Mouse (Mus musculus) MEL (cell line): ENCODE data around the gene Lat2. TPM values are rescaled to one million over a fixed set of nuclear protein-coding genes. Genes with fewer than 3 reads are reported as not detected.

Experiments
- DNase-seq: peaks from one replicate; pipeline ENCODE4 v3.0.0; 2011; ENCODE audit warnings: low read depth, low spot score
- H3K27ac ChIP-seq: 2 replicates; pipeline ENCODE4 v1.5.1; 2012; ENCODE audit warnings: low read depth, mild to moderate bottlenecking, control low read depth, low read length, moderate library complexity; ENCODE audit not compliant: control insufficient read depth
- H3K27me3 ChIP-seq, 2 experiments: fragments of 150-350 bp in 1 of 2; sonication (generic) in 1 of 2; 2 replicates each; pipeline ENCODE4 v1.6.1; 2012; ENCODE audit warnings: low read length in 2 of 2, mild to moderate bottlenecking in 2 of 2, improper control_type of control experiment in 1 of 2, moderate library complexity in 1 of 2; ENCODE audit not compliant: insufficient read depth in 2 of 2, control insufficient read depth in 1 of 2
- H3K36me3 ChIP-seq, 2 experiments: 2 replicates each; pipeline ENCODE4 v1.6.1; 2012 to 2014; ENCODE audit warnings: low read length in 2 of 2, improper control_type of control experiment in 1 of 2, inconsistent platforms in 1 of 2, mild to moderate bottlenecking in 1 of 2; ENCODE audit not compliant: insufficient read depth in 2 of 2, control insufficient read depth in 1 of 2
- H3K4me1 ChIP-seq, 2 experiments: fragments of 150-350 bp in 1 of 2; sonication (generic) in 1 of 2; 2 replicates each; pipeline ENCODE4 v1.6.1; 2012; ENCODE audit warnings: low read length in 2 of 2, improper control_type of control experiment in 1 of 2, mild to moderate bottlenecking in 1 of 2; ENCODE audit not compliant: insufficient read depth in 2 of 2, control insufficient read depth in 1 of 2
- H3K4me3 ChIP-seq, 2 experiments: fragments of 150-350 bp in 1 of 2; sonication (generic) in 1 of 2; 2 replicates each; pipeline ENCODE4 v1.5.1; 2012; ENCODE audit warnings: low read depth in 2 of 2, low read length in 2 of 2, mild to moderate bottlenecking in 2 of 2, moderate library complexity in 2 of 2, control low read depth in 1 of 2, improper control_type of control experiment in 1 of 2; ENCODE audit not compliant: control insufficient read depth in 1 of 2, insufficient read depth in 1 of 2
- H3K79me2 ChIP-seq: 2 replicates; pipeline ENCODE4 v1.6.1; 2012; ENCODE audit warnings: mild to moderate bottlenecking, low read length, moderate library complexity; ENCODE audit not compliant: control insufficient read depth, poor library complexity, insufficient read depth
- H3K9ac ChIP-seq: 2 replicates; pipeline ENCODE4 v1.6.1; 2012; ENCODE audit warnings: low read depth, mild to moderate bottlenecking, control low read depth, low read length, moderate library complexity; ENCODE audit not compliant: control insufficient read depth, poor library complexity, severe bottlenecking
- H3K9me3 ChIP-seq: fragments of 150-350 bp; sonication (generic); replicated peaks from 2 replicates; pipeline ENCODE4 v1.6.1; 2012; ENCODE audit warnings: mild to moderate bottlenecking, low read length, improper control_type of control experiment, moderate library complexity; ENCODE audit not compliant: insufficient read depth
- CHD1 ChIP-seq: IDR thresholded peaks from 2 replicates; pipeline ENCODE4 v1.6.1; 2012; ENCODE audit warnings: low read depth, mild to moderate bottlenecking, inconsistent platforms, low read length, improper control_type of control experiment
- E2F4 ChIP-seq: IDR thresholded peaks from 2 replicates; pipeline ENCODE4 v1.6.1; 2011; ENCODE audit warnings: low read depth, low read length, improper control_type of control experiment, borderline replicate concordance
- ETS1 ChIP-seq: IDR thresholded peaks from 2 replicates; pipeline ENCODE4 v1.6.1; 2012; ENCODE audit warnings: low read depth, mild to moderate bottlenecking, inconsistent platforms, low read length, improper control_type of control experiment, moderate library complexity
- GABPA ChIP-seq: IDR thresholded peaks from 2 replicates; pipeline ENCODE4 v1.6.1; 2012; ENCODE audit warnings: low read depth, mild to moderate bottlenecking, inconsistent platforms, low read length, improper control_type of control experiment, moderate library complexity
- GATA1 ChIP-seq: IDR thresholded peaks from 2 replicates; pipeline ENCODE4 v1.6.1; 2011; ENCODE audit warnings: low read depth, low read length, improper control_type of control experiment
- HCFC1 ChIP-seq: IDR thresholded peaks from 2 replicates; pipeline ENCODE4 v1.6.1; 2012; ENCODE audit warnings: low read depth, mild to moderate bottlenecking, inconsistent platforms, low read length, improper control_type of control experiment, moderate library complexity
- JUND ChIP-seq: IDR thresholded peaks from 2 replicates; pipeline ENCODE4 v1.6.1; 2011; ENCODE audit warnings: low read depth, mild to moderate bottlenecking, improper control_type of control experiment, low read length
- MAX ChIP-seq: IDR thresholded peaks from 2 replicates; pipeline ENCODE4 v1.6.1; 2011; ENCODE audit warnings: low read length, improper control_type of control experiment
- MAZ ChIP-seq: IDR thresholded peaks from 2 replicates; pipeline ENCODE4 v1.6.1; 2012; ENCODE audit warnings: low read depth, mild to moderate bottlenecking, inconsistent platforms, low read length, improper control_type of control experiment
- MEF2A ChIP-seq: IDR thresholded peaks from 2 replicates; pipeline ENCODE4 v1.6.1; 2014; ENCODE audit warnings: low read depth, mild to moderate bottlenecking, inconsistent platforms, low read length, improper control_type of control experiment; ENCODE audit not compliant: poor library complexity, insufficient replicate concordance, severe bottlenecking; ENCODE audit errors: extremely low read depth
- MYB ChIP-seq: IDR thresholded peaks from 2 replicates; pipeline ENCODE4 v1.6.1; 2011; ENCODE audit warnings: mild to moderate bottlenecking, low read depth, low read length, improper control_type of control experiment
- POLR2AphosphoS2 ChIP-seq: IDR thresholded peaks from 2 replicates; pipeline ENCODE4 v1.6.1; 2011; ENCODE audit warnings: low read length, improper control_type of control experiment
- POLR2AphosphoS5 ChIP-seq: IDR thresholded peaks from 2 replicates; pipeline ENCODE4 v1.6.1; 2012; ENCODE audit warnings: low read depth, borderline replicate concordance, mild to moderate bottlenecking, inconsistent platforms, low read length, moderate library complexity, mixed read lengths
- RCOR1 ChIP-seq: IDR thresholded peaks from 2 replicates; pipeline ENCODE4 v1.6.1; 2012; ENCODE audit warnings: low read depth, mild to moderate bottlenecking, inconsistent platforms, low read length, improper control_type of control experiment
- SMC3 ChIP-seq: IDR thresholded peaks from 2 replicates; pipeline ENCODE4 v1.6.1; 2011; ENCODE audit warnings: low read depth, low read length, improper control_type of control experiment
- TBP ChIP-seq: IDR thresholded peaks from 2 replicates; pipeline ENCODE4 v1.8.0; 2011; ENCODE audit warnings: low read depth, low read length, improper control_type of control experiment
- UBTF ChIP-seq: IDR thresholded peaks from 2 replicates; pipeline ENCODE4 v1.6.1; 2012; ENCODE audit warnings: low read depth, mild to moderate bottlenecking, inconsistent platforms, low read length, improper control_type of control experiment, moderate library complexity, borderline replicate concordance; ENCODE audit not compliant: insufficient read depth
- USF2 ChIP-seq, 2 experiments: IDR thresholded peaks; 2 replicates each; pipeline ENCODE4 v1.6.1; 2011 to 2012; ENCODE audit warnings: improper control_type of control experiment in 2 of 2, low read length in 2 of 2, borderline replicate concordance in 1 of 2, inconsistent platforms in 1 of 2, low read depth in 1 of 2, mild to moderate bottlenecking in 1 of 2; ENCODE audit not compliant: insufficient read depth in 1 of 2
- ZC3H11A ChIP-seq: IDR thresholded peaks from 2 replicates; pipeline ENCODE4 v1.6.1; 2012; ENCODE audit warnings: low read depth, mild to moderate bottlenecking, inconsistent platforms, low read length, improper control_type of control experiment
- ZMIZ1 ChIP-seq: IDR thresholded peaks from 2 replicates; pipeline ENCODE4 v1.6.1; 2012; ENCODE audit warnings: low read depth, mild to moderate bottlenecking, inconsistent platforms, low read length, improper control_type of control experiment, moderate library complexity
- polyA plus RNA-seq, 2 experiments: library from polyadenylated mRNA; stranded (reverse) in 1 of 2; unstranded in 1 of 2; fragments of >175 nt in 1 of 2; fragments of >200 nt in 1 of 2; gene quantifications; 2 replicates each; pipeline versions ENCODE4 v1.2.1 to v1.2.4; 2012; ENCODE audit warnings: low replicate concordance in 2 of 2, low read depth in 1 of 2; ENCODE audit not compliant: insufficient read length in 2 of 2, insufficient read depth in 1 of 2, missing spikeins in 1 of 2
- total RNA-seq: library from RNA; depleted of rRNA; stranded (reverse); fragments of 300-350 nt; gene quantifications from 2 replicates; pipeline ENCODE4 v1.2.3, GENCODE M21; 2012

Lat2 gene
- total and polyA plus RNA-seq, 3 experiments, result 0.79 to 0.92 TPM; not detected in 1

DNA sequence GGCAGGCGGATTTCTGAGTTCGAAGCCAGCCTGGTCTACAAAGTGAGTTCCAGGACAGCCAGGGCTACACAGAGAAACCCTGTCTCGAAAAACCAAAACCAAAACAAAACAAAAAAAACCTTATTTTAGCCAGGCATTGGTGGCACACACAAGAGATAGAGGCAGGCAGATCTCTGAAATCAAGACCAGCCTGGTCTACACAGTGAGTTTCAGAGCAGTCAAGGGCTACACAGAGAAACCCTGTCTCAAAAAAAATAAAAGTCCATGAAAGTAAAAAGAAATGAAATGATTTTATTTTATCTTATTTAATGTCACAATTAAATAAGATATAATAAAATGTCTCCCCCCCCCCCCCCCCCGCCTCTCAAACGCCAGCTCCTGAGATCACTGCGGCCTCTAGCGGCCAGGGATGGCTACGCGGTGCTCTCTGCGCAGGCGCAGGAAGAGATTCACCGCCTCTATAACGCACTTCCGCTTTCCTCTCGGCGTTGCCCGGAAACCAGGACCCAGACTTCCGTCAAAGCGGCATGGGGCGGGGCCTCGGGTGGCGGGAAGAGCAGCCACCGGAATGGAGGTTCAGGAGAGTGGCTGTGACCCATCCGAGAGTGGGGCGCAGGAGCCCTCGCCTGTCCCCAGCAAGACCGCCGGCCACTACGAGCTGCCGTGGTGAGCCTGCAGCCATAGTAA, 32.5 kb downstream of the Lat2 start (continued):
- no peak for TF ChIP-seq ZC3H11A
- no peak for TF ChIP-seq ZMIZ1
- no peak for TF ChIP-seq JUND
- TF ChIP-seq MYB, result no peak
- TF ChIP-seq UBTF, result no peak
- peak; percentile 88 for TF ChIP-seq POLR2AphosphoS2
- TF ChIP-seq SMC3, result no peak
- TF ChIP-seq MEF2A, result no peak
- TF ChIP-seq CHD1, result no peak; the same call in none of the 2 replicates
- no peak for TF ChIP-seq GATA1

DNA sequence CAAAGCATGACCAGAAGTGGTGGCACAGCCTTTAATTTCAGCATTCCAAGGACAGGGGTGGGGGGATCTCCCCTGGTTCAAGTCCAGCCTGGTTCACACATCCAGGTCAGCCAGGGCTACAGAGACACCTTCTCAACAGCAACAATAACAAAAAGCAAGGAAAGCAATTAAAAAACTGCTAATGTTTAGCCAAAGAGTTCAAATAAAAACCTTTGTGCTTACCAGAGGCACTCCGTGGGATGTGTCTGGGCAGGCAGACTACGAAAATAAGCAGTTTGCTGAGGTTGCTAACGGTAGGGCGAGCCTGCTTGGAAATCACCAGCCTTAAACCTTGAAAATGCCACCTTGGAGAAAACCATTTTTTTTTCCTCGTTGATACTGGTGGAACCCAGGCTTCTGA, 33.7 kb downstream of the Lat2 start, which contains the start of gene Rfc2:
Rfc2 (plus strand) TSS at position 221 of the 400 bp plus-strand sequence.
- H3K27ac ChIP-seq, result no peak within 1 kb of the TSS
- H3K27me3 ChIP-seq, result no peaks in the 10 kb centered on the region
- H3K36me3 ChIP-seq, result peaks cover 0 to 21% of the 10 kb centered on the region in 2 experiments; a peak in 2 of 4 replicates
- no peak within 1 kb of the TSS for H3K4me3 ChIP-seq
- peak within 1 kb of the TSS; percentile 23; the same call in 1 of the 2 replicates for H3K9ac ChIP-seq
- no peak for DNase-seq
- H3K79me2 ChIP-seq, result peaks cover 19% of the 10 kb centered on the region
- peaks cover 2 to 28% of the 10 kb centered on the region in 2 experiments for H3K4me1 ChIP-seq
- TF ChIP-seq HCFC1 (no peak), RCOR1 (no peak), MAZ (no peak), POLR2AphosphoS2 (no peak), SMC3 (no peak), MEF2A (no peak)
- H3K9me3 ChIP-seq, result no peaks in the 10 kb centered on the region

DNA sequence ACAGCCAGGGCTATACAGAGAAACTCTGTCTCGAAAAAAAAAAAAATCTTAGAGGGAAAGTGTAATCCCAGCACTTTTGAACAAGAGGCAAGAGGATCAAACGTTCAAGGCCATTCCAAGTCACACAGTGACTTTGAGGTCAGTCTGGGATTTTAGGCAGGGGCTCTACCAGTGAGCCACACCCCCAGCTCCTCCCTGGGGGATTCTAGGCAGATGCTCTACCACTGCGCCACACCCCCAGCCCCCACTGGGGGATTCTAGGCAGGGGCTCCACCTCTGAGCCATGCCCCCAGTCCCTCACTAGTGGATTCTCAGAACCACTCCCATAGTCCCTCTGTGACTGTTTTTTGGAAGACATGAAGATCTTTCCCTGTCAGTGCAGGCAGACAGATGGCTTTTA, 35.7 kb downstream of the Lat2 start:
- H3K4me1 ChIP-seq, result peaks cover 4 to 15% of the 10 kb centered on the region in 2 experiments
- DNase-seq, result no peak
- H3K4me3 ChIP-seq, result no peak overlapping the region
- no peaks in the 10 kb centered on the region for H3K9me3 ChIP-seq
- H3K79me2 ChIP-seq, result peaks cover 7% of the 10 kb centered on the region
- no peak overlapping the region for H3K27ac ChIP-seq
- peaks cover 0 to 7% of the 10 kb centered on the region in 2 experiments; a peak in 2 of 4 replicates for H3K36me3 ChIP-seq
- TF ChIP-seq GATA1 (no peak), ETS1 (no peak), TBP (no peak), USF2 (IDR thresholded peaks at IDR 0.05; ENCODE audit: borderline replicate concordance in 1 of 2, insufficient read depth in 1 of 2, low read depth in 1 of 2, low read length in 2 of 2) (no peak), JUND (no peak), POLR2AphosphoS5 (no peak), E2F4 (no peak), HCFC1 (no peak), MAX (no peak), GABPA (no peak)
- no peak overlapping the region for H3K9ac ChIP-seq
- no peaks in the 10 kb centered on the region for H3K27me3 ChIP-seq
